Mouse (Mus musculus): Measurements from ENCODE around the gene Nmral1. TPM values are rescaled to one million over a fixed set of nuclear protein-coding genes. Genes with fewer than 3 reads are reported as not detected.

Nmral1 gene
- 10 to 100 TPM in 1 of 2 experiments, 1 to 10 TPM in 1; 9.1 to 11.6 TPM for total RNA-seq (2023)

DNA sequence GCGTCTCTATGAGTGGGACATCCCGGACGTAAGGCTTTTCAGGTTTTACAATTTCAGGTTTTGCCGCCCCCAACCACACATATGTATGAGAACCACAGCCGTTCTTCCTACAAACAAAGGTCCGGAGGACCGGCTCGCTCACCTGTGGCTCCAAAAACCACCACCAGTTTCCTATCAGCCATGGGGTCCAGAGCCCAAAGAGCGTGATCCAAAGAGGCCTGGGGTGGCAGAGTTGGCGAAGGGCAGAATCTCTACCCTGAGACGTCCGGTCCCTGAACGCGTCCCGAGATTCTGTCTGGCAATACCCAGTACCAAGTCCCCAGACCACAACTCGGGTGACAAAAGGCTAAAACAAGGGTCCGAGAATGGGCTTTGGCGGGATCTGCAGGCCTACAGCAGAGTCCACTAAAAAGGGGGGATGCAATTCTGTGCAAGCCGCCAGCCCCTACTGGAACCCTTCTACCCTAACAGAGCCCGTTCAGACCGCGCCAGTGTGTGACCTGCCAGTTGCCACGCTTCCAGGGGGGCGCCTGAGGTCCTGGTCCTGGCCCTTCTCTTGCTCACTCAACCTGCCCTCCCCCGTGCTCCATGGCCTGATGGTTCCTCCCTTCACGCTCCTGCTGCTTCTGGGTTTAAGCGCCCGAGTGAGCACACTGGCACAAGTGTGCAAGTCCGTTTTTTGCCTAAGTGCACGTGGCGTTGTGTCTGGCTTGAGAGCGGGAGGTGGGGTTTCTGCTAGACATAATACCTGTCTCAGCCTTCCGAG is at the start of gene Nmral1:
Gene Nmral1 (minus strand): TSS at position 604 of the 766 bp plus-strand sequence.

DNA sequence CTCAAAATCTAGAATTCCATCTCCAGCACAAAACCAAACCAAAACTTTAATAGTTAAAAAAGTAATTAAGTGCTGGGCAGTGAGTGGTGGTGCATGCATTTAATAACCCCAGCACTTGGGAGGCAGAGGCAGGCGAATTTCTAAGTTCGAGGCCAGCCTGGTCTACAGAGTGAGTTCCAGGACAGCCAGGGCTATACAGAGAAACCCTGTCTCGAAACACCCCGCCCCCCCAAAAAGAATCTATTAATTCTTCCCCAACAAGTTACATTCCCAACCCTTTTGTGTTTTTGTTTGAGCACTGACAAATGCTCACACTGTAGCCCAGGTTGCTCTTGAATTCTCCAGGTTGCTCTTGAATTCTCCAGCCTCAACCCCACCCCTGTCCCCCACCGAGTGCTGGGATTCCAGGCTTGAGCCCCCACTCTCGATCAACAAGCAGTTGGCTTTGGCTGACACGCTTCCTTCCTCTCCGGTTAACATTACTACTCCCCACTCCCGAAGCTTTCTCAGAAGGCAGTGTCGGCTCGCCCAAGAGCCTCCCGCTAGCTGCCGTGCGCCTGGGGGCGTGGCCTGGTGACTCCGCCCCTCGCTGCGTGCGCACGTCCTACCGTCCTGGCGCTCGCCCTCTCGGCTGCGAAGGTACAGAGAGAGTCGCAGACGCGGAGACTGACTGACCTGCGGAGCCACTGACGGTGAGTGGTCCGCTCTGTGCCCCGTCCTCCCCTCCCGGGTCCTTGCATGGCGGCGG is 6.8 kb upstream of the Nmral1 start, which contains the start of gene Hmox2:
Gene Hmox2 (plus strand): TSS at position 582 of the 748 bp plus-strand sequence.

DNA sequence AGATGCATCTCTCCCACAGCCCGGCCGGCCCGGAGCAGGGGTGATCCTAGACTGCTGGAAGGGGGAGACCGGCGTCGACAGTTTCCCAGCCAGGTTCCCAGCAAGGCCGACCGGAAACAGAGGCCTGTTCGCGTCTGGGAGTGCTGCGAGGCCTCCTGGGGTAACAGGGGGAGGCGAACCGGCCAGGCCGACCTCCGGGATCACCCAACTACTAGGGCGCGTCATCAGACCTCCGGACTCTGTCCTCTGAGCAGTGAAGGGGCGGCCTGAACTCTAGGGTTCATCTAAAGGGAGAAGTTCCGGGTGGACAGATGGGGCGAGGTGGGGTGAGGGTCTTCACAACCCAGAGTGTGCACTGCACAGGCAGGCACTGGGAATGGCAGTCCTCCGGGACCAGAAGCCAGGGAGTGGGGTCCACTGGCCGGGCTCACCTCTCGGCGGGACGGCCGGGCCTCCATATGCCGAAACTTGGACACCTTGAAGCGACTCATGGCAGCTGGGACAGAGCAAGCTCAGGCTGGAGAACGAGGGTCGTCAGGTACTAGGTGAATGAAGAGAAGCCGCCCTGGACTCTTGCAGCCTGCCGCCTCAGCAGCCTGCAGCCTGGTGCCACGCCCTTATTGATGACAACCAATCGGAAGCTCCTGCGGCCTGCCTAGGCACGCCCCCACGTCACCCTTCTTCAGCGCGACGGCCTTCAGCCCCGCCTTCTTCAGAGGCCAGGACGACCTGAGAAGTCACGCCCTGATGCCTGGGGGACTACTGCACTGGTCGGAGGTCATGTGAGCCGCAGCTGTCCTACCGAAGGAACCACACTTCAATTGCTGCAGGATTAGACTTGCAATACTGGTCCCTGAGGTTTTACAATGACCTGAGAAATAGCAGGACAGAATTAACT is 39.8 kb downstream of the Nmral1 start, which contains the start of gene Coro7:
Gene Coro7 (minus strand): TSS at position 657 of the 898 bp plus-strand sequence.

Other genes starting within 250 kb of the Nmral1 start
- gene Srl, start 177.5 kb downstream of the Nmral1 start, total RNA-seq (2023) = 1 to 10 TPM in 1 of 2 experiments, under 1 TPM in 1; 0.86 to 2.2 TPM
- gene Tfap4, start 159.5 kb downstream of the Nmral1 start, total RNA-seq (2023) = 1 to 10 TPM; 5.2 to 7.6 TPM
- 1 to 10 TPM; 1.2 to 2.4 TPM for gene Glis2, start 124.6 kb downstream of the Nmral1 start, total RNA-seq (2023)
- 10 to 100 TPM; 37.4 to 39.3 TPM for gene Pam16, start 94.4 kb downstream of the Nmral1 start, total RNA-seq (2023)
- gene Vasn, start 79.4 kb downstream of the Nmral1 start, total RNA-seq (2023) = 1 to 10 TPM in 1 of 2 experiments, under 1 TPM in 1; 0.36 to 2.5 TPM
- 10 to 100 TPM; 21.1 to 22.4 TPM for gene Dnaja3, start 79.4 kb downstream of the Nmral1 start, total RNA-seq (2023)
- 100 to 1,000 TPM; 132 to 161 TPM for gene Coro7, start 39.6 kb downstream of the Nmral1 start, total RNA-seq (2023)
- 10 to 100 TPM; 63.6 to 81.5 TPM for gene Hmox2, start 7.0 kb upstream of the Nmral1 start, total RNA-seq (2023)
- gene Cdip1, start 70.9 kb upstream of the Nmral1 start, total RNA-seq (2023) = 10 to 100 TPM; 39.5 to 44.0 TPM
- not detected for gene 4930562C15Rik, start 116.1 kb upstream of the Nmral1 start, total RNA-seq (2023)
- gene Ubald1, start 161.0 kb upstream of the Nmral1 start, total RNA-seq (2023) = 10 to 100 TPM; 80.9 to 88.1 TPM
- gene Mgrn1, start 166.9 kb upstream of the Nmral1 start, total RNA-seq (2023) = 10 to 100 TPM; 67.1 to 77.5 TPM
- gene Nudt16l1, start 219.4 kb upstream of the Nmral1 start, total RNA-seq (2023) = 10 to 100 TPM; 32.8 to 40.9 TPM
- gene Anks3, start 244.8 kb upstream of the Nmral1 start, total RNA-seq (2023) = 10 to 100 TPM; 32.1 to 42.8 TPM